Mouse (Mus musculus) MEL (cell line): ENCODE results near the gene Veph1.

Experiments used
- BHLHE40 ChIP-seq: IDR thresholded peaks from 2 replicates; pipeline ENCODE4 v1.6.1; 2012; ENCODE audit warnings: low read depth, mild to moderate bottlenecking, inconsistent platforms, low read length, improper control_type of control experiment, borderline replicate concordance
- CHD1 ChIP-seq: IDR thresholded peaks from 2 replicates; pipeline ENCODE4 v1.6.1; 2012; ENCODE audit warnings: low read depth, mild to moderate bottlenecking, inconsistent platforms, low read length, improper control_type of control experiment
- CTCF ChIP-seq, 3 experiments: IDR thresholded peaks in 2 of 3; conservative IDR thresholded peaks in 1 of 3; 2 replicates each; pipeline ENCODE4 v1.5.1; 2011 to 2012; ENCODE audit warnings: low read length in 3 of 3, low read depth in 2 of 3, mild to moderate bottlenecking in 2 of 3, improper control_type of control experiment in 1 of 3, inconsistent platforms in 1 of 3, mixed read lengths in 1 of 3, moderate library complexity in 1 of 3; ENCODE audit not compliant: control insufficient read depth in 1 of 3, insufficient read depth in 1 of 3, poor library complexity in 1 of 3, severe bottlenecking in 1 of 3
- EP300 ChIP-seq, 2 experiments: IDR thresholded peaks; 2 replicates each; pipeline ENCODE4 v1.6.1; 2011; ENCODE audit warnings: improper control_type of control experiment in 2 of 2, low read length in 2 of 2, low read depth in 1 of 2, mild to moderate bottlenecking in 1 of 2
- JUND ChIP-seq: IDR thresholded peaks from 2 replicates; pipeline ENCODE4 v1.6.1; 2011; ENCODE audit warnings: low read depth, mild to moderate bottlenecking, improper control_type of control experiment, low read length
- MAFK ChIP-seq: IDR thresholded peaks from 2 replicates; pipeline ENCODE4 v1.6.1; 2011; ENCODE audit warnings: low read depth, mild to moderate bottlenecking, low read length, improper control_type of control experiment, borderline replicate concordance
- MAZ ChIP-seq: IDR thresholded peaks from 2 replicates; pipeline ENCODE4 v1.6.1; 2012; ENCODE audit warnings: low read depth, mild to moderate bottlenecking, inconsistent platforms, low read length, improper control_type of control experiment
- NELFE ChIP-seq: IDR thresholded peaks from 2 replicates; pipeline ENCODE4 v1.6.1; 2011; ENCODE audit warnings: low read depth, low read length, improper control_type of control experiment
- POLR2A ChIP-seq, 2 experiments: IDR thresholded peaks; 2 replicates each; pipeline ENCODE4 v1.6.1; 2011 to 2012; ENCODE audit warnings: low read length in 2 of 2, mild to moderate bottlenecking in 2 of 2, control low read depth in 1 of 2, improper control_type of control experiment in 1 of 2, low read depth in 1 of 2, moderate library complexity in 1 of 2; ENCODE audit not compliant: control insufficient read depth in 1 of 2, insufficient read depth in 1 of 2, poor library complexity in 1 of 2
- TCF12 ChIP-seq: IDR thresholded peaks from 2 replicates; pipeline ENCODE4 v1.6.1; 2014; ENCODE audit warnings: low read depth, mild to moderate bottlenecking, inconsistent platforms, low read length, improper control_type of control experiment, moderate library complexity
- ZNF384 ChIP-seq: IDR thresholded peaks from 2 replicates; pipeline ENCODE4 v1.6.1; 2012; ENCODE audit warnings: low read depth, mild to moderate bottlenecking, inconsistent platforms, low read length, improper control_type of control experiment

GRCm38 (mm10) chr3:66172907-66173306 is 123.7 kb downstream of the Veph1 start:
- TF ChIP-seq CTCF (IDR thresholded peaks at IDR 0.05 in 2 of 3, conservative IDR thresholded peaks at IDR 0.05 in 1 of 3; ENCODE audit: control insufficient read depth in 1 of 3, insufficient read depth in 1 of 3, low read depth in 2 of 3, low read length in 3 of 3, poor library complexity in 1 of 3, severe bottlenecking in 1 of 3): no peak
- no peak for TF ChIP-seq CHD1
- TF ChIP-seq ZNF384: no peak
- TF ChIP-seq JUND: no peak
- TF ChIP-seq POLR2A (IDR thresholded peaks at IDR 0.05; ENCODE audit: control insufficient read depth in 1 of 2, insufficient read depth in 1 of 2, low read depth in 1 of 2, low read length in 2 of 2, poor library complexity in 1 of 2): no peak
- no peak for TF ChIP-seq NELFE
- no peak for TF ChIP-seq MAZ
- no peak for TF ChIP-seq MAFK
- no peak for TF ChIP-seq BHLHE40
- TF ChIP-seq EP300 (IDR thresholded peaks at IDR 0.05; ENCODE audit: low read depth in 1 of 2, low read length in 2 of 2): no peak
- TF ChIP-seq TCF12: no peak
